20 mouse cellular contexts compared by ENCODE assay signal in the genomic region with DNA sequence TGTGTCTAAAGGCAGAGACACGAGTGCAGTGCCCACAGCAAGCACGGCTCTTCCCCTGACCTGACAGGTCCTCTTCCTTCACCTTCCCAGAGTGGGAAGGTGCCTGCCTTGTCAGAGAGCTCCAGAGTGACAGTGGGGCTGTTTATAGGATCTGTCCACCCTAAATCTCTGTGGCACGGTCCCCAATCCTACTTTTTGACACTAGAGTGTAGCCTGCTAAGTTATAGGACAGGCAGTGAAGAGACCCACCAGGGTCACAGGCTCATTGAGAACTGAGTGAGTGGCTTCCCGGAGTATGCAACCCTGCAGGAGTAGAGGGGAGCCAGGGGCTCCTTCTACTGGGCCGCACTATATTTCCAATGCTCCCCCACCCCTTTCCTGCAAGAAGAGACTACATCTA. TPM values are rescaled to one million over a fixed set of nuclear protein-coding genes. Genes with fewer than 3 reads are reported as not detected.
DNase-seq lines count a peak whose midpoint lies in the region; ATAC-seq and TF ChIP-seq lines count a peak whose summit lies in the region.
"Had no signal": no experiment of that assay in that cellular context is flagged by ENCODE, and none has a peak within 500 bp of the region (broad histone marks: within the 10 kb centered on the region; RNA-seq: fewer than 3 reads in every experiment).

No protein-coding gene starts in this region.

- peak overlapping the region; percentile 13 for H3K9ac ChIP-seq in heart, adult 2 months (ENCODE audit: low read depth, low read length)
- H3K9ac ChIP-seq in kidney, embryonic 15.5 days: no peak overlapping the region
- H3K9ac ChIP-seq in liver, embryonic 15.5 days: no peak overlapping the region; the same call in 1 of the 2 replicates

- peaks cover 3% of the 10 kb centered on the region for H3K36me3 ChIP-seq in heart, adult 2 months (ENCODE audit: control insufficient read depth, insufficient read depth, low read length)
- peaks cover 4% of the 10 kb centered on the region; the same call in 1 of the 2 replicates for H3K36me3 ChIP-seq in kidney, embryonic 15.5 days
- no peaks in the 10 kb centered on the region for H3K36me3 ChIP-seq in liver, embryonic 15.5 days (replicated peaks)
- H3K36me3 ChIP-seq: G1E had no signal

- ATAC-seq in kidney, embryonic 15.5 days (replicated peaks; ENCODE audit: low FRiP score): no peak
- ATAC-seq in liver, embryonic 15.5 days (ENCODE audit: insufficient read depth): no peak
- ATAC-seq: forebrain, embryonic 14.5 days; hindbrain, embryonic 16.5 days had no signal

- 58% methylated on average over 5 of the region's 5 CpGs for WGBS in heart, adult 2 months
- 76% methylated on average over 5 of the region's 5 CpGs for WGBS in kidney, embryonic 15.5 days
- 59% methylated on average over 5 of the region's 5 CpGs for WGBS in liver, embryonic 15.5 days (ENCODE audit: insufficient replicate concordance)

- H3K4me2 ChIP-seq in kidney, embryonic 15.5 days: peak overlapping the region; percentile 86; the same call in 1 of the 2 replicates
- H3K4me2 ChIP-seq in liver, embryonic 15.5 days: peak overlapping the region; percentile 13

- no peaks in the 10 kb centered on the region for H3K9me3 ChIP-seq in kidney, embryonic 15.5 days (replicated peaks)
- no peaks in the 10 kb centered on the region for H3K9me3 ChIP-seq in liver, embryonic 15.5 days (replicated peaks)
- H3K9me3 ChIP-seq: G1E had no signal

- no peaks in the 10 kb centered on the region for H3K27me3 ChIP-seq in heart, adult 2 months (ENCODE audit: control insufficient read depth, insufficient read depth, low read length)
- H3K27me3 ChIP-seq in kidney, embryonic 15.5 days: no peaks in the 10 kb centered on the region
- peaks cover 11% of the 10 kb centered on the region for H3K27me3 ChIP-seq in liver, embryonic 15.5 days

- H3K79me2 ChIP-seq in heart, adult 2 months (replicated peaks; ENCODE audit: control insufficient read depth, insufficient read depth, low read length): no peaks in the 10 kb centered on the region

- no peak for TF ChIP-seq CTCF in heart, adult 2 months (IDR thresholded peaks at IDR 0.05)
- TF ChIP-seq CTCF in cortical plate, adult 2 months (IDR thresholded peaks at IDR 0.05; ENCODE audit: extremely low read depth, insufficient read depth, low read length): no peak

- no peak for TF ChIP-seq POLR2A in heart, adult 2 months (IDR thresholded peaks at IDR 0.05; ENCODE audit: insufficient read depth, low read depth, low read length)
- TF ChIP-seq POLR2A in cortical plate, adult 2 months (IDR thresholded peaks at IDR 0.05; ENCODE audit: extremely low read depth, insufficient read depth, low read length): no peak

- no peak for TF ChIP-seq EP300 in heart, adult 2 months (IDR thresholded peaks at IDR 0.05; ENCODE audit: insufficient read depth, low read depth, low read length)

- no peak for DNase-seq in heart, adult 2 months
- no peak for DNase-seq in heart, postnatal 25 days (ENCODE audit: low spot score)
- no peak for DNase-seq in kidney, postnatal 36 days
- DNase-seq in natural killer cell, adult 2 months (ENCODE audit: low spot score in 2 of 2): no peak
- DNase-seq in adrenal gland, postnatal 25 days: no peak
- DNase-seq: B cell, adult 2 months; gastrocnemius, postnatal 36 days; right cerebral cortex, adult 18-20 months had no signal

- H3K4me1 ChIP-seq in heart, adult 2 months (ENCODE audit: control insufficient read depth, insufficient read depth, low read length): peaks cover 20% of the 10 kb centered on the region
- peaks cover 40% of the 10 kb centered on the region for H3K4me1 ChIP-seq in kidney, embryonic 15.5 days
- H3K4me1 ChIP-seq in cortical plate, adult 2 months (ENCODE audit: control insufficient read depth, insufficient read depth, low read length): peaks cover 2% of the 10 kb centered on the region
- H3K4me1 ChIP-seq in liver, embryonic 15.5 days (replicated peaks): peaks cover 19% of the 10 kb centered on the region

- peak overlapping the region; percentile 99 for H3K27ac ChIP-seq in heart, adult 2 months
- H3K27ac ChIP-seq in kidney, embryonic 15.5 days: peak overlapping the region; percentile 93; the same call in 1 of the 2 replicates
- peak overlapping the region; percentile 19 for H3K27ac ChIP-seq in cortical plate, adult 2 months (ENCODE audit: insufficient read depth, low read length)
- H3K27ac ChIP-seq in liver, embryonic 15.5 days (replicated peaks): peak overlapping the region; percentile 88

- H3K4me3 ChIP-seq in heart, adult 2 months: peak overlapping the region; percentile 11; the same call in 1 of the 2 replicates
- no peak overlapping the region for H3K4me3 ChIP-seq in kidney, embryonic 15.5 days (replicated peaks)
- no peak overlapping the region for H3K4me3 ChIP-seq in cortical plate, adult 2 months (ENCODE audit: insufficient read depth, low read length)
- H3K4me3 ChIP-seq in liver, embryonic 15.5 days (replicated peaks): no peak overlapping the region

- intact Hi-C loops in heart, adult 2 months (cut with DNase I): loop anchor here (2.0 kb wide), 1 partner anchor 19 kb away; no protein-coding TSS in a partner anchor
- intact Hi-C loops in heart, postnatal 25 days (cut with DNase I): no loop called here

RNA-seq across cellular contexts. Expression of gene Cyp2d22, which starts 2.4 kb away (rescaled TPM):
- total RNA-seq in heart, adult 2 months (2021): 10 to 100 TPM; 25.5 to 27.0 TPM
- 44.0 and 48.4 TPM in 2 replicates for polyA plus RNA-seq in heart, adult 2 months (2012; rRNA removed)
- total RNA-seq in heart, postnatal 25 days (2021): 10 to 100 TPM; 21.5 to 25.4 TPM
- polyA plus RNA-seq in kidney, embryonic 15.5 days (2015; fragmentation: Nextera tagmentation; extraction: Ambion mirVana): 12.9 and 18.6 TPM in 2 replicates
- polyA plus RNA-seq in cortical plate, adult 2 months (2012; rRNA removed): 50.3 and 57.9 TPM in 2 replicates
- polyA plus RNA-seq in liver, embryonic 15.5 days (2015; fragmentation: Nextera tagmentation; extraction: Ambion mirVana): 17.7 and 19.1 TPM in 2 replicates
- 40.4 and 48.4 TPM in 2 replicates for total RNA-seq in adrenal gland, postnatal 25 days (2021)
- polyA plus RNA-seq: G1E had no signal

RNA-seq across cellular contexts. Expression of gene Cyp2d11, which starts 16.1 kb away (rescaled TPM):
- total RNA-seq in heart, adult 2 months (2021): under 1 TPM in 1 of 2 experiments, not detected in 1; 0.18 TPM
- polyA plus RNA-seq in heart, adult 2 months (2012; rRNA removed): not detected in 2 replicates
- under 1 TPM; 0.21 to 0.22 TPM for total RNA-seq in heart, postnatal 25 days (2021)
- not detected in 2 replicates for polyA plus RNA-seq in kidney, embryonic 15.5 days (2015; fragmentation: Nextera tagmentation; extraction: Ambion mirVana)
- not detected in 2 replicates for polyA plus RNA-seq in cortical plate, adult 2 months (2012; rRNA removed)
- 0.10 TPM in 1 of 2 replicates, not detected in the other for polyA plus RNA-seq in liver, embryonic 15.5 days (2015; fragmentation: Nextera tagmentation; extraction: Ambion mirVana)
- 0.27 TPM in 1 of 2 replicates, not detected in the other for total RNA-seq in adrenal gland, postnatal 25 days (2021)
- total RNA-seq: adrenal gland, postnatal 14 days; G1E; gastrocnemius, postnatal 36 days; layer of hippocampus, postnatal 10 days; midbrain, postnatal 0 days had no signal
- polyA plus RNA-seq: embryonic facial prominence, embryonic 14.5 days; forebrain, embryonic 14.5 days; G1E; hindbrain, embryonic 16.5 days; limb, embryonic 11.5 days; midbrain, postnatal 0 days; neural tube, embryonic 14.5 days had no signal

RNA-seq across cellular contexts. Expression of gene Ndufa6, which starts 23.6 kb away (rescaled TPM):
- 100 to 1,000 TPM; 659 to 775 TPM for total RNA-seq in heart, adult 2 months (2021)
- 609 and 726 TPM in 2 replicates for polyA plus RNA-seq in heart, adult 2 months (2012; rRNA removed)
- total RNA-seq in heart, postnatal 25 days (2021): 100 to 1,000 TPM; 683 to 734 TPM
- polyA plus RNA-seq in kidney, embryonic 15.5 days (2015; fragmentation: Nextera tagmentation; extraction: Ambion mirVana): 428 and 459 TPM in 2 replicates
- 461 and 466 TPM in 2 replicates for polyA plus RNA-seq in cortical plate, adult 2 months (2012; rRNA removed)
- 272 and 310 TPM in 2 replicates for polyA plus RNA-seq in liver, embryonic 15.5 days (2015; fragmentation: Nextera tagmentation; extraction: Ambion mirVana)
- 531 and 557 TPM in 2 replicates for total RNA-seq in adrenal gland, postnatal 25 days (2021)

RNA-seq across cellular contexts. Expression of gene Cyp2d10, which starts 29.3 kb away (rescaled TPM):
- total RNA-seq in heart, adult 2 months (2021): under 1 TPM; 0.26 to 0.34 TPM
- polyA plus RNA-seq in heart, adult 2 months (2012; rRNA removed): 0.08 and 0.38 TPM in 2 replicates
- not detected for total RNA-seq in heart, postnatal 25 days (2021)
- polyA plus RNA-seq in kidney, embryonic 15.5 days (2015; fragmentation: Nextera tagmentation; extraction: Ambion mirVana): 0.27 and 0.49 TPM in 2 replicates
- polyA plus RNA-seq in cortical plate, adult 2 months (2012; rRNA removed): not detected in 2 replicates
- polyA plus RNA-seq in liver, embryonic 15.5 days (2015; fragmentation: Nextera tagmentation; extraction: Ambion mirVana): 52.7 and 71.7 TPM in 2 replicates
- total RNA-seq in adrenal gland, postnatal 25 days (2021): 0.55 and 9.2 TPM in 2 replicates
- total RNA-seq: gastrocnemius, postnatal 36 days; midbrain, postnatal 0 days had no signal
- polyA plus RNA-seq: embryonic facial prominence, embryonic 14.5 days; forebrain, embryonic 14.5 days; G1E; hindbrain, embryonic 16.5 days; limb, embryonic 11.5 days; midbrain, postnatal 0 days; neural tube, embryonic 14.5 days had no signal

RNA-seq across cellular contexts. Expression of gene Smdt1, which starts 38.9 kb away (rescaled TPM):
- total RNA-seq in heart, adult 2 months (2021): 100 to 1,000 TPM; 183 to 202 TPM
- 231 and 248 TPM in 2 replicates for polyA plus RNA-seq in heart, adult 2 months (2012; rRNA removed)
- total RNA-seq in heart, postnatal 25 days (2021): 100 to 1,000 TPM; 203 to 204 TPM
- 296 and 297 TPM in 2 replicates for polyA plus RNA-seq in kidney, embryonic 15.5 days (2015; fragmentation: Nextera tagmentation; extraction: Ambion mirVana)
- polyA plus RNA-seq in cortical plate, adult 2 months (2012; rRNA removed): 279 and 280 TPM in 2 replicates
- polyA plus RNA-seq in liver, embryonic 15.5 days (2015; fragmentation: Nextera tagmentation; extraction: Ambion mirVana): 176 TPM in 2 replicates
- 176 and 192 TPM in 2 replicates for total RNA-seq in adrenal gland, postnatal 25 days (2021)

Comparison
In these comparisons a context has a peak if more than half of its experiments do, and no peak if none do; other contexts are left out.
1. H3K27ac ChIP-seq: peak in every context shown above with its lines; median percentile 99 in heart, adult 2 months; 93 in kidney, embryonic 15.5 days; 88 in liver, embryonic 15.5 days; 19 in cortical plate, adult 2 months.